Mouse (Mus musculus) macrophage (primary cell): Measurements from ENCODE around the gene Ankrd33b. TPM values are rescaled to one million over a fixed set of nuclear protein-coding genes. Genes with fewer than 3 reads are reported as not detected.

Experiments
- H3K27ac ChIP-seq: fragments of 350-480 bp; formaldehyde crosslinking; 2 replicates; pipeline ENCODE4 v1.9.0; 2021
- H3K36me3 ChIP-seq: fragments of 350-480 bp; formaldehyde crosslinking; 2 replicates; pipeline ENCODE4 v1.9.0; 2021; ENCODE audit errors: inconsistent target
- H3K4me3 ChIP-seq: fragments of 350-480 bp; formaldehyde crosslinking; 2 replicates; pipeline ENCODE4 v1.9.0; 2021; ENCODE audit errors: inconsistent target
- H3K79me2 ChIP-seq: fragments of 350-480 bp; formaldehyde crosslinking; 2 replicates; pipeline ENCODE4 v1.9.0; 2021; ENCODE audit errors: inconsistent target
- WGBS: methylation state at CpG from one replicate; pipeline ENCODE4 v1.1.7; 2026; ENCODE audit warnings: inconsistent platforms; ENCODE audit not compliant: missing documents; 5-methylcytosine and 5-hydroxymethylcytosine counted together
- polyA plus RNA-seq: library from polyadenylated mRNA; stranded (reverse); fragments of 250-400 nt; gene quantifications from 3 replicates; pipeline ENCODE4 v1.2.4, GENCODE M21; 2018; ENCODE audit warnings: inconsistent platforms

Ankrd33b gene
- polyA plus RNA-seq, 1 experiment from 2014 or later, result 22.9 TPM

DNA sequence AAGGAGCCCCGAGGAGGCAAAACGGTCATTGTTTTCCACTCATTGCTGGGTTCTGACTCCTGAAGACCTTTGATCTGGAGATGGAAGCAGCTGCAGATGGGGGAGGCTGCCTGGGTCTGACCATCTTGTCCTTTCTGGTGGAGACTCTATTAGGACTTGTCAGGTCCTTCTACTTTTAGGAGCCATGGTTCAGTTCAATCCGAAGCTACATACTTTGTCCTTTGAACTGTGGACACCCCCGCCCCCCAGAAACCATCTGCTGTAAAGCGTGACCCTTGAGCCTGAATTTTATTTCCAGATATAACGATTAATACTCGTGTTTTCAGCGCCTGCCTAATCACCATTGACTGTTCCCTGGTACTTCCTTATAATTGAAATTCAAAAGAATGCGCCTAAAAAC is 105.2 kb downstream of the Ankrd33b start:
- H3K27ac ChIP-seq, result no peak overlapping the region
- H3K79me2 ChIP-seq, result no peaks in the 10 kb centered on the region
- no peak overlapping the region for H3K4me3 ChIP-seq
- WGBS, result 100% methylated on average over 9 of the region's 9 CpGs
- no peaks in the 10 kb centered on the region for H3K36me3 ChIP-seq

DNA sequence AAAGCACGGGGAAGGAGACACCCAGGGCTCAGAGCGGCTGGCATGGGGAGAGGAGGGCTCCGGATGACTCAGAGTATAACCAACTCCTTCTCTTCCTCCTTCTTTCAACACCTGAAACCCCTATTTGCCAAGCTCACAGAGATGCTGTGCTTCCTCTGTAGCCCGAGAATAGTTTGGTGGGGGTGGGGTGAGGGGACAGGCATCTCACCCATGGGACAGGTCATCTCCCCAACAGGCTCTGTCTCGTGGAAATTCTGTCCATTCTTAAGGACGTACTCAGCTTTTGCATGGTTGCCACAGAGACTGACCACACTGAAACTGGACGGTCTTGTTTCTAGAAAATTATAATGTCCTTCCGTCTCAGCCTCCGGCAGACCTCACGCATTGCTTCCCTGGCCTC is 106.4 kb downstream of the Ankrd33b start:
- H3K36me3 ChIP-seq, result no peaks in the 10 kb centered on the region
- no peak overlapping the region for H3K4me3 ChIP-seq
- 95% methylated on average over 8 of the region's 10 CpGs for WGBS
- no peaks in the 10 kb centered on the region for H3K79me2 ChIP-seq
- no peak overlapping the region for H3K27ac ChIP-seq

DNA sequence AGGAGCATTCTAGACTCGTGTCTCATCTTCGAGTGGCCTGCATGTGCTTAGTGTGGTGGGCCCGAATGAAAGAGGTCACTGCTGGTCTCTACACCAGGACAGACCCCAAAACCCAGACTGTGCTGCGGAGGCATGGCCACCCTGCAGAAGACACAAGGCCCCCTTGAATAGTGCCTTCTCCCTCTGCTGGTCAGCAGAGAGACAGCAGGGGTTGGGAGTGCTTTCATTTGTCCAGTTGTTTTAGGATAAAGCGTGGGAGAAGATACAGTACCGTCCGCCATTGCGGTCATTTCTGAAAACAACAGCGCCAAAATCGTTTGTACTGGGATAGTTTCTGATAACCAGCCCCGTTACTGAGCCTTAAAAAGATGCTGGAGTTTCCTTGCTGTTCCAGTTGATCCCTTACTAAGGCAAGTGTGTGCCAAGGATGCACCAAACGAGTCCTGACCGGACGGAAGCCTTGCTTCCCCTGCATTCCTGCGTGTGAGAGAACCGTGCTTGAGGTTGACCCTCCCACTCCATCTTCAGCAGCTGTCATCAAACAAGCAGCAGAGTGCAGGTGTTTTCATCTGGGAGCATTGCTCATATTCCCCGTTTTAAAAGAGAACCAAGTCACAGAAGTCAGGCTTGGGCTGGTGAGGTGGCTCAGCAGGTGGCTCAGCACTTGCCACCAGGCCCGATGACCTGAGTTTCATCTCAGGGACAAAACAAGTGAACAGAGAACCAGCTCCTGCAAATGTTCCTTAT is 108.7 kb downstream of the Ankrd33b start:
- Histone ChIP-seq H3K27ac (no peak overlapping the region), H3K4me3 (no peak overlapping the region), H3K79me2 (no peaks in the 10 kb centered on the region; the same call in 1 of the 2 replicates), H3K36me3 (no peaks in the 10 kb centered on the region)
- WGBS, result 93% methylated on average over 18 of the region's 18 CpGs

DNA sequence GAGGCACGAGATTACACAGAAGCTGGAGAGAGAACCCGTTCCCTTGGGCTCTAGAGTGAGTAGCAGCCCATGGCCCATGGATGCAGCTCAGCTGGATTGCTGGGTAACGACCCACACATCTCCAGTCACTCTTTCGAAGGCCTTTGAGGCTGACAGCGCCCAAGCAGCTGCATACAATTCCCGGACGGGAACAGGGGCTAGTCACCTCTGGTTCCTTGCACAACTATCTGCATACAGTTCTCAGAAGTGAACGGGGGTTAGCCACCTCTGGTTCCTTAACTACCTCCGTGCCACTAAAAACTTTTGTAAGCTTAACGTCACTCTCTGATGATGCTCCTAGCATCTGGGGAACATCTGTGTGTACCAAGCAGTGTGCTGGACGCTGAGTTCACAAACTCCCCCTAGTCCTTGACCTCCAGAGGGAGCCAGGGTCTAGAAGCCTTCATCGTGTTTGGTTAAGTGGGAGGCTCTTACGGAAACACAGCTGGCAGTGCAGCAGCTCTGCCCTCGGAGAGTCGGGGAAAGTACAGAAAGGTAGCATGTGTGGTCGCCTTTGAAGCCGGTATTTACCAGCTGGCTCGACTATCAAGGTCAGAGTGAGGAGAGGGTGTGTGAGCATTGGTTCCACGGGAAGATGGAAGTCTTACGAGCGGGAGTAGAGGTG is 109.4 kb downstream of the Ankrd33b start:
- Histone ChIP-seq H3K79me2 (peaks cover 1% of the 10 kb centered on the region; the same call in 1 of the 2 replicates), H3K36me3 (no peaks in the 10 kb centered on the region), H3K4me3 (no peak overlapping the region), H3K27ac (no peak overlapping the region)
- WGBS, result 95% methylated on average over 21 of the region's 21 CpGs

- no peak overlapping the region for H3K4me3 ChIP-seq
- H3K79me2 ChIP-seq, result peaks cover 10% of the 10 kb centered on the region; the same call in 1 of the 2 replicates
- no peaks in the 10 kb centered on the region for H3K36me3 ChIP-seq
- H3K27ac ChIP-seq, result no peak overlapping the region
- WGBS, result 100% methylated on average over 1 of the region's 1 CpGs
Measured at GRCm38 (mm10) chr15:31257329-31257728, 110.2 kb downstream of the Ankrd33b start.

DNA sequence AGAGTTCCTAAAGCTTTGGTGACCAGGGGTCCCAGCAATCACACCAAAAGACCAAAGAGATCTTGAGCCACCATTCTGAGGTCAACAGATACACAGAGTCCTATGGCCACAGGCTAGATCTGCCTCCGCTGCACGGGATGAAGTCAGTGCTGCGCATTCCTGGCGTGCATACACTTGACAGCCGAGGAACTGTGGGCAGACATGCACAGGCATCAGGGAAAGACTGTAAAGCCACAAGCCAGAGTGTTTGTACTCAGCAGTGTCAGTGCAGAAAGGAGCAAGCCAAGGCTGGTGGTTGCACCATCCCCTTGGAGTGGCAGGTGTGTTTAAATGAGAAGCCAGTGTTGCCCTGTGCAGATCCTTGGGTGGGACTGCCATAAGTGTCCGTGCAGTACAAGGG is 111.8 kb downstream of the Ankrd33b start:
- Histone ChIP-seq H3K27ac (no peak overlapping the region), H3K36me3 (no peaks in the 10 kb centered on the region), H3K79me2 (peaks cover 17% of the 10 kb centered on the region; the same call in 1 of the 2 replicates), H3K4me3 (no peak overlapping the region)
- 93% methylated on average over 6 of the region's 6 CpGs for WGBS

GRCm38 (mm10) chr15:31254939-31255535 is 112.5 kb downstream of the Ankrd33b start:
- H3K79me2 ChIP-seq, result peaks cover 21% of the 10 kb centered on the region; the same call in 1 of the 2 replicates
- 96% methylated on average over 9 of the region's 9 CpGs for WGBS
- no peak overlapping the region for H3K27ac ChIP-seq
- no peaks in the 10 kb centered on the region for H3K36me3 ChIP-seq
- no peak overlapping the region for H3K4me3 ChIP-seq

- H3K4me3 ChIP-seq, result no peak overlapping the region
- H3K79me2 ChIP-seq, result peaks cover 21% of the 10 kb centered on the region; the same call in 1 of the 2 replicates
- H3K36me3 ChIP-seq, result no peaks in the 10 kb centered on the region
- H3K27ac ChIP-seq, result no peak overlapping the region
- 94% methylated on average over 4 of the region's 4 CpGs for WGBS
Measured at GRCm38 (mm10) chr15:31253963-31254362, 113.6 kb downstream of the Ankrd33b start.

- Histone ChIP-seq H3K79me2 (peaks cover 21% of the 10 kb centered on the region; the same call in 1 of the 2 replicates), H3K27ac (no peak overlapping the region), H3K4me3 (no peak overlapping the region), H3K36me3 (no peaks in the 10 kb centered on the region)
- 62% methylated on average over 8 of the region's 8 CpGs for WGBS
Measured at GRCm38 (mm10) chr15:31253380-31253779, 114.1 kb downstream of the Ankrd33b start.

DNA sequence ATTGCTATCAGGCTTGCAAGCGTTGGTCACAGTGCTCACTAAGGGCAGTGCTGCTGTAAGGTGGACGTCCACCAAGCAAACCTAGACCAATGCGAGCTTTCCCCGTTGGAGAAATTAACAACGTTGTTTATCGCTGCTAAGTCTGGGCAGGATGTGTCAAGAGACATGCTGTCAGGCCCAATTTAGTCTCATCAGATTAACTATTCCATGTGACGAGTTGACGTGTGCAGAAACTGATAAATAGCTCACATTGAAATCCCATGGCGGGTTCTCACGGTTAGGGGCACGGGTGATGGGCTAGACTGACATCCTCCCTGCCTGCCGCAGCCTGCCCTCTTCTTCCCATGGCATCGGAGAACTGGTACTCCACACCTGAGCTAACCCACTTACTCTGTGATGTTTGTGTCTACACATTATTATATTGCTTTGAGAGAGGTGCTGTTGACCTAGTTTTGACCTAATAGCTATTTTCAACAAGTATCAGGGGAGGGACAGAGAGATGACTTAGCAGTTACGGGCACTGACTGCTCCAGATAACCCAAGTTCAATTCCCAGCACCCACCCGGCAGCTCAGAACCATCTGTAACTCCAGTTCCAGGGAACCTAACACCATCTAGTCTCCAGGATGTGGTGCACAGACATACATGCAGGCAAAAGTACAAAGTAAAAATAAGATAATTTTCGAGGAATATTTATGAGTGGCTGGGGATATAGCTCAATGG is 114.8 kb downstream of the Ankrd33b start:
- no peaks in the 10 kb centered on the region for H3K36me3 ChIP-seq
- H3K4me3 ChIP-seq, result no peak overlapping the region
- 95% methylated on average over 16 of the region's 16 CpGs for WGBS
- H3K79me2 ChIP-seq, result peaks cover 21% of the 10 kb centered on the region; the same call in 1 of the 2 replicates
- H3K27ac ChIP-seq, result no peak overlapping the region

DNA sequence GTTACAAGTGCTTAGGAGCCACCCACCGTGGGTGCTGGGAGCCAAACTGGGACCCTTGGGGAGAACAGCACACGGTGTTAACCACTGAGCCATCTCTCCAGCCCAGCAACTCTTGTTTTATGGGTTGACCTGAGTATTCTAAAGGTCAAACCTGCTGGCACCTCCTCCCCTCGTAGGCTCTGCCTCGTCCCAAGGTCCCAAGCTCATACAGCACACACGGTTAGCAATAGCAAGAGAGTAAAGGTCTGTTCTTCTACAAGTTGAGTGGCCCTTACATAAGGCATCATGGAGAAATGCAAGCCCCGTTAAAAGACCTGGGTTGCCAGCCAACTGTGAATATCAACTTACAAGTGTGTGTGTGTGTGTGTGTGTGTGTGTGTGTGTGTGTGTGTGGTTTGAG is 116.3 kb downstream of the Ankrd33b start:
- Histone ChIP-seq H3K36me3 (no peaks in the 10 kb centered on the region), H3K79me2 (peaks cover 21% of the 10 kb centered on the region; the same call in 1 of the 2 replicates), H3K27ac (no peak overlapping the region), H3K4me3 (no peak overlapping the region)
- 99% methylated on average over 6 of the region's 6 CpGs for WGBS

DNA sequence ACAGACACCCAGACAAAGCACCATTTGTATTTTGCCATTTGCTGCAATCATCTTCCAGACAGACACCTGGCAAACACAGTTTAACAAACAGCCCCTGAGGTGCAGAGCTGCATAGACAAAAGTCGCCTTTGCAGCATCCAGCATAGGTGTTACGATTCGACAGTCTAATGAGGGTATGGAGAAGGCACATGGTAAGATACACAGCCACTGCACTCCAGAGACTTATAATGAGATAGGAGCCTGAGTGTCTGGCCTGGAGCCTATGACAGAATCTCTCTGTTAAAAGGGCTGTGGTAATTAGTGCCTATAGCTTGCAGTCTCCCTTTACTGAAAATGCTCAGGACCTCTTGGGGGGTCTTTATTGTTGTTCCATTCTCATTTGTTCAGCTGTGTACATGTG is 116.8 kb downstream of the Ankrd33b start:
- no peak overlapping the region for H3K27ac ChIP-seq
- peaks cover 21% of the 10 kb centered on the region; the same call in 1 of the 2 replicates for H3K79me2 ChIP-seq
- H3K4me3 ChIP-seq, result no peak overlapping the region
- H3K36me3 ChIP-seq, result no peaks in the 10 kb centered on the region
- WGBS, result 98% methylated on average over 3 of the region's 3 CpGs

- no peak overlapping the region for H3K4me3 ChIP-seq
- H3K27ac ChIP-seq, result no peak overlapping the region
- H3K36me3 ChIP-seq, result no peaks in the 10 kb centered on the region
- 8% methylated on average over 2 of the region's 2 CpGs for WGBS
- peaks cover 21% of the 10 kb centered on the region; the same call in 1 of the 2 replicates for H3K79me2 ChIP-seq
Measured at GRCm38 (mm10) chr15:31250027-31250426, 117.5 kb downstream of the Ankrd33b start.

- no peaks in the 10 kb centered on the region for H3K36me3 ChIP-seq
- H3K79me2 ChIP-seq, result peaks cover 21% of the 10 kb centered on the region; the same call in 1 of the 2 replicates
- 5% methylated on average over 7 of the region's 7 CpGs for WGBS
- H3K27ac ChIP-seq, result no peak overlapping the region
- H3K4me3 ChIP-seq, result no peak overlapping the region
Measured at GRCm38 (mm10) chr15:31248882-31249281, 118.6 kb downstream of the Ankrd33b start.
